8 mouse cellular contexts compared by ENCODE assay signal in the genomic region with DNA sequence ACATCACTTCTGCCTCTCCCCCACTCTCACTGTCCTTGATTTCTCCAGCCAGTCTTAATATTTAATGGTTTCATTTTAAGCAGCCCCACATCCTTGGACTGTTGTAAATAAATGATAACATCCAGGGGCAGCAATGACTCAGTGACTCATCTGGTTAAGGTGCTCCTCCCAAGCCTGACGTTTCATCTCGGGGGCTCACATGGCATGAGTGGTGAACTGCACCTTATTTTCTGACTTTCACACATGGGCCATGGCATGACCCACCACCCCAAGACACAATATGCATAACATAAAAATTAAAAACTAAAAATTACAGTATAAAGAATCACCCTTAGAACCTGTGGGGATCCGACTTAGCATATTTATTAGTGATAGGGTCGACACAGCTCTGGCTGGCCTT. TPM values are rescaled to one million over a fixed set of nuclear protein-coding genes. Genes with fewer than 3 reads are reported as not detected.
A peak's percentile ranks its signal among the peaks of the same experiment; 100 is the strongest.
DNase-seq lines count a peak whose midpoint lies in the region; ATAC-seq and TF ChIP-seq lines count a peak whose summit lies in the region.

No protein-coding gene starts in this region.

- H3K27me3 ChIP-seq in forebrain, embryonic 13.5 days, result no peaks in the 10 kb centered on the region
- H3K27me3 ChIP-seq in forebrain, embryonic 11.5 days (ENCODE audit: control insufficient read depth, insufficient read depth, low read length), result no peaks in the 10 kb centered on the region
- no peaks in the 10 kb centered on the region for H3K27me3 ChIP-seq in embryonic facial prominence, embryonic 12.5 days
- H3K27me3 ChIP-seq in liver, embryonic 11.5 days (replicated peaks; ENCODE audit: control insufficient read depth, insufficient read depth, low read length), result no peaks in the 10 kb centered on the region

- TF ChIP-seq CTCF in layer of hippocampus, adult 2 months (conservative IDR thresholded peaks at IDR 0.05), result no peak

- H3K36me3 ChIP-seq in forebrain, embryonic 13.5 days (ENCODE audit: poor library complexity, severe bottlenecking), result peaks cover 24% of the 10 kb centered on the region
- peaks cover 8% of the 10 kb centered on the region; the same call in 1 of the 2 replicates for H3K36me3 ChIP-seq in forebrain, embryonic 11.5 days (ENCODE audit: control insufficient read depth, insufficient read depth, low read length)
- peaks cover 20% of the 10 kb centered on the region for H3K36me3 ChIP-seq in embryonic facial prominence, embryonic 12.5 days
- peaks cover 11% of the 10 kb centered on the region; the same call in 1 of the 2 replicates for H3K36me3 ChIP-seq in liver, embryonic 11.5 days (ENCODE audit: control insufficient read depth, insufficient read depth, low read length)

- ATAC-seq in forebrain, embryonic 13.5 days, result no peak
- no peak for ATAC-seq in forebrain, embryonic 11.5 days (replicated peaks; ENCODE audit: low FRiP score)
- ATAC-seq in embryonic facial prominence, embryonic 12.5 days (ENCODE audit: insufficient number of reproducible peaks, insufficient read depth, low FRiP score, low TSS enrichment), result no peak
- ATAC-seq in liver, embryonic 11.5 days (replicated peaks; ENCODE audit: low FRiP score), result no peak

- peak overlapping the region; percentile 84 for H3K4me2 ChIP-seq in forebrain, embryonic 13.5 days
- H3K4me2 ChIP-seq in forebrain, embryonic 11.5 days (ENCODE audit: low read depth, low read length, severe bottlenecking), result no peak overlapping the region
- H3K4me2 ChIP-seq in embryonic facial prominence, embryonic 12.5 days (replicated peaks), result peak overlapping the region; percentile 60; the same call in 1 of the 2 replicates
- peak overlapping the region; percentile 83 for H3K4me2 ChIP-seq in liver, embryonic 11.5 days

- H3K4me1 ChIP-seq in forebrain, embryonic 13.5 days, result peaks cover 32% of the 10 kb centered on the region
- H3K4me1 ChIP-seq in forebrain, embryonic 11.5 days (replicated peaks; ENCODE audit: control insufficient read depth, insufficient read depth, low read length), result 0 out of 2 replicates have a peak, but pooled peaks cover 5% of the 10 kb centered on the region
- peaks cover 27% of the 10 kb centered on the region for H3K4me1 ChIP-seq in embryonic facial prominence, embryonic 12.5 days
- peaks cover 17% of the 10 kb centered on the region for H3K4me1 ChIP-seq in liver, embryonic 11.5 days (replicated peaks; ENCODE audit: control insufficient read depth, insufficient read depth, low read length)

- peak overlapping the region; percentile 99 for H3K4me3 ChIP-seq in forebrain, embryonic 13.5 days
- H3K4me3 ChIP-seq in forebrain, embryonic 11.5 days (ENCODE audit: low read depth, low read length), result no peak overlapping the region
- H3K4me3 ChIP-seq in embryonic facial prominence, embryonic 12.5 days, result no peak overlapping the region
- peak overlapping the region; percentile 91 for H3K4me3 ChIP-seq in liver, embryonic 11.5 days (ENCODE audit: low read depth, low read length)
- no peak overlapping the region for H3K4me3 ChIP-seq in layer of hippocampus, adult 2 months

- H3K9ac ChIP-seq in forebrain, embryonic 13.5 days, result no peak overlapping the region
- no peak overlapping the region for H3K9ac ChIP-seq in forebrain, embryonic 11.5 days (ENCODE audit: low read length)
- H3K9ac ChIP-seq in embryonic facial prominence, embryonic 12.5 days, result peak overlapping the region; percentile 99; the same call in 1 of the 2 replicates
- H3K9ac ChIP-seq in liver, embryonic 11.5 days (ENCODE audit: low read depth, low read length), result peak overlapping the region; percentile 100

- H3K27ac ChIP-seq in forebrain, embryonic 13.5 days, result no peak overlapping the region
- no peak overlapping the region for H3K27ac ChIP-seq in forebrain, embryonic 11.5 days (ENCODE audit: low read depth, low read length)
- H3K27ac ChIP-seq in embryonic facial prominence, embryonic 12.5 days, result no peak overlapping the region
- H3K27ac ChIP-seq in liver, embryonic 11.5 days (ENCODE audit: low read depth, low read length), result peak overlapping the region; percentile 100; the same call in 1 of the 2 replicates
- H3K27ac ChIP-seq in layer of hippocampus, adult 2 months, result no peak overlapping the region

- 92% methylated on average over 4 of the region's 4 CpGs for WGBS in forebrain, embryonic 13.5 days
- WGBS in forebrain, embryonic 11.5 days, result 92% methylated on average over 4 of the region's 4 CpGs
- 85% methylated on average over 4 of the region's 4 CpGs for WGBS in embryonic facial prominence, embryonic 12.5 days
- WGBS in liver, embryonic 11.5 days, result 67% methylated on average over 4 of the region's 4 CpGs

- no peaks in the 10 kb centered on the region for H3K9me3 ChIP-seq in forebrain, embryonic 13.5 days (replicated peaks)
- no peaks in the 10 kb centered on the region; the same call in 1 of the 2 replicates for H3K9me3 ChIP-seq in forebrain, embryonic 11.5 days (ENCODE audit: control insufficient read depth, low read length)
- no peaks in the 10 kb centered on the region for H3K9me3 ChIP-seq in embryonic facial prominence, embryonic 12.5 days
- H3K9me3 ChIP-seq in liver, embryonic 11.5 days (ENCODE audit: control insufficient read depth, low read length), result no peaks in the 10 kb centered on the region

- DNase-seq in forebrain, embryonic 11.5 days (ENCODE audit: low spot score), result no peak
- DNase-seq in 3T3-L1 (ENCODE audit: low read depth, low spot score), result peak; percentile 20
- DNase-seq in liver, embryonic 11.5 days (ENCODE audit: low spot score), result no peak
- DNase-seq in layer of hippocampus, adult 9-11 months, result no peak
- no peak for DNase-seq in layer of hippocampus, adult 2 months (ENCODE audit: low spot score in 2 of 2)
- no peak for DNase-seq in right cerebral cortex, postnatal 10 days (ENCODE audit: low spot score in 2 of 2)

RNA-seq across cellular contexts. Expression of gene Srsf1, which starts 1.3 kb away (rescaled TPM):
- polyA plus RNA-seq in forebrain, embryonic 13.5 days (2015; fragmentation: Nextera tagmentation; extraction: Ambion mirVana), result 393 and 402 TPM in 2 replicates
- polyA plus RNA-seq in forebrain, embryonic 11.5 days (2014; fragmentation: Nextera tagmentation; extraction: Ambion mirVana), result 559 and 563 TPM in 2 replicates
- polyA plus RNA-seq in embryonic facial prominence, embryonic 12.5 days (2016; fragmentation: Nextera tagmentation; extraction: Ambion mirVana), result 477 and 513 TPM in 2 replicates
- polyA plus RNA-seq in liver, embryonic 11.5 days (2014; fragmentation: Nextera tagmentation; extraction: Ambion mirVana), result 323 and 337 TPM in 2 replicates
- 100 to 1,000 TPM; 234 TPM for total RNA-seq in layer of hippocampus, adult 2 months (2021)

RNA-seq across cellular contexts. Expression of gene Vezf1, which starts 22.2 kb away (rescaled TPM):
- 65.6 and 72.7 TPM in 2 replicates for polyA plus RNA-seq in forebrain, embryonic 13.5 days (2015; fragmentation: Nextera tagmentation; extraction: Ambion mirVana)
- polyA plus RNA-seq in forebrain, embryonic 11.5 days (2014; fragmentation: Nextera tagmentation; extraction: Ambion mirVana), result 84.8 and 87.7 TPM in 2 replicates
- polyA plus RNA-seq in embryonic facial prominence, embryonic 12.5 days (2016; fragmentation: Nextera tagmentation; extraction: Ambion mirVana), result 59.0 and 59.8 TPM in 2 replicates
- 21.7 and 24.0 TPM in 2 replicates for polyA plus RNA-seq in liver, embryonic 11.5 days (2014; fragmentation: Nextera tagmentation; extraction: Ambion mirVana)
- 10 to 100 TPM; 22.0 to 22.7 TPM for total RNA-seq in layer of hippocampus, adult 2 months (2021)

RNA-seq across cellular contexts. Expression of gene Cuedc1, which starts 52.0 kb away (rescaled TPM):
- 32.8 and 37.4 TPM in 2 replicates for polyA plus RNA-seq in forebrain, embryonic 13.5 days (2015; fragmentation: Nextera tagmentation; extraction: Ambion mirVana)
- 26.2 and 29.0 TPM in 2 replicates for polyA plus RNA-seq in forebrain, embryonic 11.5 days (2014; fragmentation: Nextera tagmentation; extraction: Ambion mirVana)
- 36.4 and 42.0 TPM in 2 replicates for polyA plus RNA-seq in embryonic facial prominence, embryonic 12.5 days (2016; fragmentation: Nextera tagmentation; extraction: Ambion mirVana)
- polyA plus RNA-seq in liver, embryonic 11.5 days (2014; fragmentation: Nextera tagmentation; extraction: Ambion mirVana), result 5.3 and 6.9 TPM in 2 replicates
- 10 to 100 TPM; 31.1 to 35.3 TPM for total RNA-seq in layer of hippocampus, adult 2 months (2021)

RNA-seq across cellular contexts. Expression of gene Dynll2, which starts 58.5 kb away (rescaled TPM):
- polyA plus RNA-seq in forebrain, embryonic 13.5 days (2015; fragmentation: Nextera tagmentation; extraction: Ambion mirVana), result 32.4 and 37.0 TPM in 2 replicates
- 19.1 and 21.3 TPM in 2 replicates for polyA plus RNA-seq in forebrain, embryonic 11.5 days (2014; fragmentation: Nextera tagmentation; extraction: Ambion mirVana)
- polyA plus RNA-seq in embryonic facial prominence, embryonic 12.5 days (2016; fragmentation: Nextera tagmentation; extraction: Ambion mirVana), result 25.5 and 28.2 TPM in 2 replicates
- polyA plus RNA-seq in liver, embryonic 11.5 days (2014; fragmentation: Nextera tagmentation; extraction: Ambion mirVana), result 17.7 and 19.4 TPM in 2 replicates
- 100 to 1,000 TPM; 447 to 467 TPM for total RNA-seq in layer of hippocampus, adult 2 months (2021)

Comparison
In these comparisons a context has a peak if more than half of its experiments do, and no peak if none do; other contexts are left out.
1. H3K4me3 ChIP-seq: peak in forebrain, embryonic 13.5 days (single experiment) and liver, embryonic 11.5 days (single experiment); none in forebrain, embryonic 11.5 days (single experiment), embryonic facial prominence, embryonic 12.5 days (single experiment) and layer of hippocampus, adult 2 months (single experiment).
2. H3K9ac ChIP-seq: peak in embryonic facial prominence, embryonic 12.5 days (single experiment) and liver, embryonic 11.5 days (single experiment); none in forebrain, embryonic 13.5 days (single experiment) and forebrain, embryonic 11.5 days (single experiment).